Mouse (Mus musculus): ENCODE measurements around the gene Zfhx3. TPM values are rescaled to one million over a fixed set of nuclear protein-coding genes. Genes with fewer than 3 reads are reported as not detected.

Gene Zfhx3
- polyA plus RNA-seq, 1 experiment from 2014 or later, result 22.0 TPM

DNA sequence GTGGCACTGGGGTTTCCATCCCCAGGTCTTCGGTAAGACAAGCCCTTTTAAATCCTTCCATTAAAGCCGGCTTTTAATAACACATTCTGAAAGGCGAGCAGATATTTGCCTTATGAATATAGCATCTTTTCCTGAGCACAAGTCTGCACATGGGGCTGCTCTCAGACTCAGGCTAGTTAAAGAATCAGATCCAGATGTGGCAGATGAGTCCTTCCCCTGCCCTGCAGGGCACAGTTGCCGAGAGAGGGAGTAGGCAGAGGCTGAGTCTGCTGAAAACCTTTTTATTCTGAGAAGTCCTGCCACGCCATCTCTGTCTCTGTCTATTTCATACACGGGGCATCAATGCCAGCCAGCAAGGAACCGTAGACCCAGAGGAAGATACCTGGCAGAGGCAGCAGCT, 289.9 kb downstream of the Zfhx3 start:
- Histone ChIP-seq H3K36me3 (no peaks in the 10 kb centered on the region), H3K27me3 (ENCODE audit: insufficient read depth, poor library complexity, severe bottlenecking) (0 out of 2 replicates have a peak, but pooled peaks cover 14% of the 10 kb centered on the region), H3K4me1 (replicated peaks) (peaks cover 27% of the 10 kb centered on the region), H3K27ac (peak overlapping the region; percentile 35; the same call in 1 of the 2 replicates), H3K4me3 (no peak overlapping the region), H3K9me3 (no peaks in the 10 kb centered on the region)
- DNase-seq (ENCODE audit: low spot score), result no peak
- WGBS, result 75% methylated on average over 7 of the region's 7 CpGs

DNA sequence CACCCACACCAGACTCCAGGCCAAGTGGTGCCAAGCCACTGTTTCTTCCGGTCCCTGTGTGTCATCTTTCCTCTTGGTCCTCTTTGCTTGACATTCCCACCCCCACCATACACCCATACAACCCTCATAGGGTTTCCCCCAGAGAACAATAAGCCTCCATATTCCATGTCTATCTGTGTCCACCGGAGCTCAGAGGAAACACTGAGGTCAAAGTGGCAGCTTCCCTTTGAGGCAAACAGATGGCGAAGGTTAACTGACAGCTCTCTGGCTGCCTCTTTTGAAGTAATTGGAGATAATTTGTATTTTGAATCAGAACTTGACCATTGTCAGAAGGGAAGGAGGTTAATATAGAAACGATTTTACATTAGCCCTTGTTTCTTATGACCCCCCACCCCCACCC, 292.0 kb downstream of the Zfhx3 start:
- peak; percentile 20 for DNase-seq (ENCODE audit: low spot score)
- Histone ChIP-seq H3K36me3 (no peaks in the 10 kb centered on the region), H3K27ac (peak overlapping the region; percentile 50), H3K4me1 (replicated peaks) (peaks cover 28% of the 10 kb centered on the region), H3K9me3 (no peaks in the 10 kb centered on the region), H3K27me3 (ENCODE audit: insufficient read depth, poor library complexity, severe bottlenecking) (peaks cover 31% of the 10 kb centered on the region; the same call in 1 of the 2 replicates), H3K4me3 (no peak overlapping the region)
- WGBS, result 28% methylated on average over 4 of the region's 4 CpGs

DNA sequence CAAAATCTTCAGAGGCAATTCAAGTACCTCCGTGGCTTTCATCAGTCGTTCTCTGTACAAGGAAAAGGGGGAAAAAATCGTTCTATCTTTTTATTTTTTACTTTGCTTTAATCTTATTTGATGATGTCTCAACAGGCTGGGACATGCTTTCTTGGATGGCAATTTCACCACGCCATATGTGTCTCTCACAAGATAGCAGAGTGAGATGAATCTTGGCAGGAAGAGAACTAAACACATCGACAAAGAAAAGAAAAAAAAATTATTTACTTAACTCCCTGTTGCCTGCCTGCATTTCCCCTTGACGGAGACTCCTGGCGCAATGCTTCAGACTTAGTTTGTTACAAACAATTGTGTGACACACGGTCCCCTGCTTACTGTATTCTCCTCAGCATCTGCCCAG, 294.3 kb downstream of the Zfhx3 start:
- WGBS, result 78% methylated on average over 8 of the region's 8 CpGs
- H3K4me1 ChIP-seq (replicated peaks), result peaks cover 50% of the 10 kb centered on the region
- H3K4me3 ChIP-seq, result no peak overlapping the region
- no peaks in the 10 kb centered on the region for H3K9me3 ChIP-seq
- no peaks in the 10 kb centered on the region for H3K36me3 ChIP-seq
- H3K27me3 ChIP-seq (ENCODE audit: insufficient read depth, poor library complexity, severe bottlenecking), result peaks cover 31% of the 10 kb centered on the region; the same call in 1 of the 2 replicates
- no peak for DNase-seq (ENCODE audit: low spot score)
- H3K27ac ChIP-seq, result no peak overlapping the region

DNA sequence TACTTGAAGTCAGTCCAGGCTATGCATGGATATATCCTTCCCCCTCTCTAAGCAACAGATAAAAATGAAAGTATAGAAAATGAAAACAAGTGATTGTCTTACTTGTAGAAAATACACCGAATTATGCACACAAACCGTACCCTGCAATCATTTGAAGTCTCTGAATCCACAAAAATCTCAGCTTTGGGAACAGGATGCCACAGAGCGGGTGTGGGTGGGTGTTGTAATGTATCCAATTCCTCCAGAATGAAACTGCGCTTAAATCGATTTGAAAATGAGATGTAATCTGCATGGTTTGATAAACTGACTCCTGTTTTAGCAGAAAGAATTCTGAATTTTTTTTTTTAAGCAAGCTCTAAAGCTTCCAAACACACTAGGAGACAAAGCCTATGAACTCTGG, 297.1 kb downstream of the Zfhx3 start:
- Histone ChIP-seq H3K4me3 (no peak overlapping the region), H3K4me1 (replicated peaks) (peaks cover 60% of the 10 kb centered on the region), H3K27ac (no peak overlapping the region), H3K9me3 (no peaks in the 10 kb centered on the region), H3K27me3 (ENCODE audit: insufficient read depth, poor library complexity, severe bottlenecking) (peaks cover 29% of the 10 kb centered on the region; the same call in 1 of the 2 replicates), H3K36me3 (no peaks in the 10 kb centered on the region)
- WGBS, result 88% methylated on average over 5 of the region's 5 CpGs
- no peak for DNase-seq (ENCODE audit: low spot score)

DNA sequence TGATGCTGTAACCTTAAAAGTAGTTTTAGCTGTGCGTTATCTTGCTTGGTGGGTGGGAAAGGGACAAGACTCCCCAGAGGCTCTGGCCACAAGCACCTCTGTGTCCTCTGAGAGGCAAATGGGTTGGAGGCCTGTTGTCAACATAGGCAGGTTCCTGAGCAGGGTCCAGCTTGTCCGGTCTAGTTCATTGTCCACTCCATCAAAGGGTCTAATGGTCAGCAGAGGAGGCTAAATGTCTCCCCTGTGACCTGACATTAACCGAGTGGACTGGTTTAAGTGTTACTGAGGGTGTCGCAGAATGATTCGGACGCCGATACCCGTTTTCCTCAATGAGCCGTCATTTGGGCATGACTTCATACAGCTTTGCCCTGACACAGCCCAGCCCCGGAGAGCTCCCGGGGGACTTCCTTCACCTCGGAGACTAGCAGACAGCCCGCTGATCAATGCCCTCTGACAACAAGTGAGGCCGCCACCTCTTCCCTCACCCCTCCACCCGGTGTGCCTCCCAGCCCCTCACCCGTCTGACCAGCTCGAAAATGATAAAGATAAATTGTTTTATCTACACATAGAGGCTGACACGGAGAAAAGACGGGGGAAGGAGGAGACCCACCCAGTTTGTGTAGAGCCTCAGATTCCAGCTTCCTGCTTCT, 298.7 kb downstream of the Zfhx3 start:
- Histone ChIP-seq H3K4me3 (peak overlapping the region; percentile 32; the same call in 1 of the 2 replicates), H3K36me3 (no peaks in the 10 kb centered on the region), H3K4me1 (replicated peaks) (peaks cover 61% of the 10 kb centered on the region), H3K27me3 (ENCODE audit: insufficient read depth, poor library complexity, severe bottlenecking) (peaks cover 25% of the 10 kb centered on the region; the same call in 1 of the 2 replicates), H3K27ac (peak overlapping the region; percentile 70), H3K9me3 (no peaks in the 10 kb centered on the region)
- WGBS, result 20% methylated on average over 19 of the region's 19 CpGs
- peak; percentile 51 for DNase-seq (ENCODE audit: low spot score)

DNA sequence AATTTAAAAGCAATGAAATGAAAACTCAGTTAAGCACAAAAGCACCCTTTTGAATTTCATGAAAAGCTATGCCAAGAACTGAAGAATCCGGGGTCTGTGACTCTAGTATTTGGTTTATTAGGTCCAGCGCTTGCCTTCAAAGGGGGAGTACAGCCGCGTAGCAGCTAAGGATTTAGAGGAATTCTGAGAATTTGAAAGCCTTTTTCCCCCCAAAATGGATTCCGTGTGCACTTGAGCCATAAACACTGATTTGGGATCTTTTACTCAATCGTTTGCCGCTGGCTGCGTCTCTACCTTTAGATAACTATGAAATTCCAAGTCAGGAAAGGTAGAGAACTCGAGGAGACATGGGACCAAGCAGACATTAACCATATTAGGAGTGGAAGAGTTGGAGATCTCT, 300.8 kb downstream of the Zfhx3 start:
- Histone ChIP-seq H3K4me3 (no peak overlapping the region), H3K27ac (peak overlapping the region; percentile 90; the same call in 1 of the 2 replicates), H3K4me1 (replicated peaks) (peaks cover 82% of the 10 kb centered on the region), H3K36me3 (no peaks in the 10 kb centered on the region), H3K27me3 (ENCODE audit: insufficient read depth, poor library complexity, severe bottlenecking) (peaks cover 8% of the 10 kb centered on the region; the same call in 1 of the 2 replicates), H3K9me3 (no peaks in the 10 kb centered on the region)
- 36% methylated on average over 9 of the region's 9 CpGs for WGBS
- DNase-seq (ENCODE audit: low spot score), result peak; percentile 29

DNA sequence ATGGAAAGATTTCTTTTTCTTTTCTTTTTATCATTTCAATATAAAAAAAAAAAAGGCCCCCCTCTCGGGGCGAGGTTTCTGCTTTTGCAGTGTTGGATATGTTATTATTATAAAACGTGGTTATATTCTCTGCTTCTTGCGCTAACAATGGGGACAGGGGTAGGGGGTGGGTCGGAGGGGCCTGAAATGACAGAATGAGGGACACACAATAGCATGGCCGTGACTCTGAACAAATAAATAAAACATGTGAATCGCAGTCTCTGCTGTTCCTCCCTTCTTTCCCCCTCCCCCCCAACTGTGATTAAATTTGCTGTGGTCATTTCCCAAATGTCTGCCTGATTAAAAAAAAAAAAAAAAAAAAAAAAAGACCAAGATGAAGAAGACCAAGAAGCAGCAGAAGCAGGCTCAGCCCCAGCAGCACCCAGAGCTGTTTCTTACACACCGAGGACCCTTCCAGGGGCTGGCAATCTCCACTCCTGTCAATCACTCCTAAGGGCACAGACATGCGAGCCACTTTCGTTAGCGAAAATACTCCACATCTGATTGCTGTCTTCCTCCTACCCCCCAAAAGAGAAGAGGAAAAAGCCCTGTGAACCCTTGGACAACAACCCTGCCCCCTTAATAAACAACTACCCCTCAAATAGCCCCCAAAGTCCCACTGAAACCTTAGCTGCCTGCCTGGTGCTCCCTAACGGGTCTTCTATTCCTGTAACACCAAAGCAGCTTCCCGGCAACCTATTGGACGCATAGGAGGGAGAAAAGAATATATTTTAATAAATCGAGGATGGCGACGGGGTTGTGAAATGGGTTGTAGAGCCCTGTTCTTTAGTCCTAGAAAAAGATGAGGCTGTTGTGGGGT, 302.4 kb downstream of the Zfhx3 start:
- H3K27ac ChIP-seq, result peak overlapping the region; percentile 90
- H3K9me3 ChIP-seq, result no peaks in the 10 kb centered on the region
- H3K36me3 ChIP-seq, result no peaks in the 10 kb centered on the region
- DNase-seq (ENCODE audit: low spot score), result peak; percentile 60
- H3K4me3 ChIP-seq, result peak overlapping the region; percentile 43
- WGBS, result 24% methylated on average over 17 of the region's 17 CpGs
- H3K4me1 ChIP-seq (replicated peaks), result peaks cover 80% of the 10 kb centered on the region
- H3K27me3 ChIP-seq (ENCODE audit: insufficient read depth, poor library complexity, severe bottlenecking), result no peaks in the 10 kb centered on the region

DNA sequence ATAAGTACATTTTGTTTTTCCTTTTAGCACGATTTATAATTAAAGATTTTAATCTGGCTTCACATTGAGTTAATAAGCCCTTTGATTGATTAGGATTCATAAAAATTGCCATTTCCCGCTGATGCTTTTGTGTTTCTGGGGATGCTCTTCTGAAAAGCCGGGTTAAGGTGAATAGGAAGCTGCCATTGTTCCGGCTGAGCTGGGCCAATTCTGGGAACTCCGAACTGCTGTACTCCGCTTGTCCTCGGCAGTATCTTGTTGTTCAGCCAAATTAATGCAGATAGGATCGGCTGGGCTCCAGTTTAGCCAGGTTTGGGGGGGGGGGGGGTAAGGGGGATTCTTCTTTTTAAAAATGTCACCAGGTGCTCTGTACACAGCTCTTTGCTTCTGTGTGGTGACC, 303.1 kb downstream of the Zfhx3 start:
- peak overlapping the region; percentile 43 for H3K4me3 ChIP-seq
- no peaks in the 10 kb centered on the region for H3K27me3 ChIP-seq (ENCODE audit: insufficient read depth, poor library complexity, severe bottlenecking)
- H3K4me1 ChIP-seq (replicated peaks), result peaks cover 73% of the 10 kb centered on the region
- DNase-seq (ENCODE audit: low spot score), result peak; percentile 25
- no peaks in the 10 kb centered on the region for H3K36me3 ChIP-seq
- no peaks in the 10 kb centered on the region for H3K9me3 ChIP-seq
- 27% methylated on average over 8 of the region's 8 CpGs for WGBS
- peak overlapping the region; percentile 90 for H3K27ac ChIP-seq

DNA sequence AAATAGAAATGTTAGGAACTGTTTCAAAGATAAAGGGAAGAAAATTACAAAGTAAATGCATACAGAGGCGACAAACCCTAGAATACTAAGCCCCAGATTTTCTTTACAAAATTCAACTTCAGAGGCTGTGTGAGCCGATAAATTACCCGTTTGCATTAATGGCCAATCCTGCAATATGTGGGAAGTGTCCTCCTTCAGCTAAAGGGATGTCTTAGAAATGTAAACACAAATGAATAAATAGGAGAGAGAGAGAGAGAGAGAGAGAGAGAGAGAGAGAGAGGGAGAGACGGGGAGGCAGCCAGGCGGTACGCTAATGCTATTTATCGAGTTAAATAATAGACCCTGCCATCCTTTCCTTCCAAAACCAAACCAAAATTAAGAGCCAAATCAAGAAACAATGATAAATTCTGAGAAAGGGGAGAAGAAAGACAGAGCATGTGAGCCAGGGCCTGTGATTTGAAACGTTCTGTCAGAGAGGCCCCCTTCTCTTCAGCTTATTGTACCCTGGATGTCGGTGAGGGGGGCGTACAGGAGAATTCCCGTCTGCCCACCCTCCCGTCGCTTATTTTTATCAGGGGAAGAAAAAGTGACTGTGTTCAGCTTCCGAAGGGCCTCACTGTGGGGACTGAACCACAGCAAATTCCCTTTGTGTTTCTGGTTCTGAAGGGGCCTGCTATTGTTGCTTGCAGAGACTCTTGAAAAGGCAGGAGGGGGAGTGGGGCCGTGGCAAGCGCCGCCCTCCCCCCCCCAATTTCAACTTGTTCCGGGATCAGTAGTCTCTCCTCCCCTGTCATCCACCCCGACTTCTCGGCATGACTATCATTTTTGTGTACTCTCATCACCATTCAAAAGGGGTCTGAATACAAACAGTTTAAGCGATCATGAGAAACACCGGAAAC, 303.8 kb downstream of the Zfhx3 start:
- Histone ChIP-seq H3K27ac (peak overlapping the region; percentile 90), H3K36me3 (no peaks in the 10 kb centered on the region), H3K9me3 (no peaks in the 10 kb centered on the region), H3K4me1 (replicated peaks) (peaks cover 66% of the 10 kb centered on the region), H3K4me3 (peak overlapping the region; percentile 43), H3K27me3 (ENCODE audit: insufficient read depth, poor library complexity, severe bottlenecking) (no peaks in the 10 kb centered on the region)
- DNase-seq (ENCODE audit: low spot score), result peak; percentile 51
- WGBS, result 22% methylated on average over 22 of the region's 22 CpGs

DNA sequence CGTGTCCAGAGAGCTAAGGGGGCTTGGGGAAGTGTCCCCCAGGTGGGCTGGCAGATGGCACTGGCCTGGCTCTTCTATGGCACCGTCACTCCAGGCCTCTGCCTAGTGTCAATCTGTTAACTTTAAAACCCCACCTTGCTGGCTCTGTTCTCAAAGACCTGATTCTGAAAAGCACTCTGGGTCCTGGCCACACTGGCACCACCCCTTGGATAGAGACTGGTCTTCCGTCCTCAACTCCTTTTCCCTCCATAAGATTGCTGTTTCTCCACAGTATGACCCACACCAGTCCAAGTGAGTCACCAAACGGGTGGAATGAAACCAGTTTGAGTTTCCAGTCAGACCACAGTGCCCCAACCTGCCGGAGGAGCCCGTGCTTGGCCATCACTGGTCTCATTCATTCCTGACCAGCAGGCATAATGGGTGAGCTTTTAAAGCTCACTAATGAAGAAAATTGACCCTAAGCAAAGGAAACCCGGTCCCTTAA, 304.5 kb downstream of the Zfhx3 start:
- Histone ChIP-seq H3K27ac (peak overlapping the region; percentile 90), H3K9me3 (no peaks in the 10 kb centered on the region), H3K4me1 (replicated peaks) (peaks cover 59% of the 10 kb centered on the region), H3K27me3 (ENCODE audit: insufficient read depth, poor library complexity, severe bottlenecking) (no peaks in the 10 kb centered on the region), H3K36me3 (no peaks in the 10 kb centered on the region), H3K4me3 (peak overlapping the region; percentile 43)
- DNase-seq (ENCODE audit: low spot score), result no peak
- 32% methylated on average over 7 of the region's 7 CpGs for WGBS

DNA sequence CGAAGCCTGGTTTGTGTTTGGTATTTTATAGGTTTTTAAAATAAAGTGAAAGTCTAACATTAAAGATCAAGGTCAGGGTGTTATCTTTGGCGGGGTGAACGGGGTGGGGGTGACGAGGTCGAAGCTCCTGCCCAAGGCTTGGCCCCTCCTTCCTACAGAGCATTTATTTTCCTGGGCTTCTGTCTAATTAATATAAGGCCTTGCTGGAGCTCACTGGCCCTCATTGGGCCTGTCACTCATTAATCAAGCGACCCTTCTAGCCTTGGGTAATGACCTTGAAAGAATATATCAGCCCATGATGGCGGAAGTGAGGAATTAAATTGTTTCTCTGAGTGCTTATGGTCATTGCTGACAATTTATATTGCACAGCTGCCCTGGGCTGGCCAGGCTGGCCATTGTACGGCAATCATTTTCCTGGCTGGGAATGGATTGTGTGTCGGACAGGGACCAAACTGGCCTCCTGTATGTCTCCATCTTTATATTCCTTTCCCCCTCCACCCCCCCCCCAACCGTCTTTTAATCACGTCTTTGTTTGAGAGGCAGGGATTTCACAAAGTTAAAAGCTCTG, 322.2 kb downstream of the Zfhx3 start:
- no peaks in the 10 kb centered on the region for H3K27me3 ChIP-seq (ENCODE audit: insufficient read depth, poor library complexity, severe bottlenecking)
- H3K36me3 ChIP-seq, result no peaks in the 10 kb centered on the region
- H3K4me1 ChIP-seq (replicated peaks), result peaks cover 10% of the 10 kb centered on the region
- 68% methylated on average over 11 of the region's 11 CpGs for WGBS
- peak overlapping the region; percentile 35; the same call in 1 of the 2 replicates for H3K27ac ChIP-seq
- no peak for DNase-seq (ENCODE audit: low spot score)
- no peaks in the 10 kb centered on the region for H3K9me3 ChIP-seq
- no peak overlapping the region for H3K4me3 ChIP-seq

DNA sequence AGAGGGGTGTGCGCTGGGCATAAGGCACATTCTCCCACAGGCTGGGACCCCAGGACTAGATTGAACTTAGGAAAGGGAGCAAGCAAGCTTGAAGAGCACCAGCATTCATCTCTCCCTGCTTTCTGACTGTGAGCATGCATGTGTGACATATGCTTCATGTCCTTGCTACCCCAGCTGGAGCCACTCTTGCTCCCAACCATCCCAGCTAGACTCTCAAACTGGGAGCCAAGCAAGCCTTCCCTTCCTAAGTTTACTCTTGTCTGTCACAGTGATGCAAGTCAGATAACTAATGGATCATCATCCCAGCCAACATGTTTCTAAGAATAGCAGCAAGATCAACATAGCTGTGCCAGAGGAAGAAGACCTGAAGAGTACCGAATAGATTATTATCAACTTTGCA, 335.5 kb downstream of the Zfhx3 start:
- WGBS, result 93% methylated on average over 2 of the region's 2 CpGs
- no peak overlapping the region for H3K4me3 ChIP-seq
- no peaks in the 10 kb centered on the region for H3K4me1 ChIP-seq (replicated peaks)
- no peak for DNase-seq (ENCODE audit: low spot score)
- no peaks in the 10 kb centered on the region for H3K36me3 ChIP-seq
- no peaks in the 10 kb centered on the region for H3K27me3 ChIP-seq (ENCODE audit: insufficient read depth, poor library complexity, severe bottlenecking)
- no peaks in the 10 kb centered on the region for H3K9me3 ChIP-seq
- H3K27ac ChIP-seq, result no peak overlapping the region

All from hindbrain, embryonic 10.5 days (tissue).